Mouse (Mus musculus) heart, adult 2 months (tissue): Measurements from ENCODE around the gene Hdac4. TPM values are rescaled to one million over a fixed set of nuclear protein-coding genes. Genes with fewer than 3 reads are reported as not detected.

Experiments used
- DNase-seq, 2 experiments: peaks; one replicate each; pipeline ENCODE4 v3.0.0; 2021
- H3K27ac ChIP-seq: fragments of 200-600 bp; 2 replicates; pipeline ENCODE4 v1.8.1; 2022
- H3K27me3 ChIP-seq: fragments of 200-500 bp; 2 replicates; pipeline ENCODE4 v1.6.1; 2012; ENCODE audit warnings: mild to moderate bottlenecking, low read length, inconsistent platforms, mixed read lengths; ENCODE audit not compliant: control insufficient read depth, insufficient read depth
- H3K36me3 ChIP-seq: fragments of 200-500 bp; 2 replicates; pipeline ENCODE4 v1.6.1; 2012; ENCODE audit warnings: low read length, inconsistent platforms; ENCODE audit not compliant: control insufficient read depth, insufficient read depth
- H3K4me1 ChIP-seq: fragments of 200-500 bp; 2 replicates; pipeline ENCODE4 v1.6.1; 2011; ENCODE audit warnings: low read length; ENCODE audit not compliant: control insufficient read depth, insufficient read depth
- H3K4me3 ChIP-seq: fragments of 200-600 bp; 2 replicates; pipeline ENCODE4 v1.8.1; 2022
- H3K79me2 ChIP-seq: fragments of 200-500 bp; replicated peaks from 2 replicates; pipeline ENCODE4 v1.6.1; 2012; ENCODE audit warnings: mild to moderate bottlenecking, inconsistent platforms, low read length, moderate library complexity, mixed read lengths; ENCODE audit not compliant: control insufficient read depth, insufficient read depth
- H3K9ac ChIP-seq: fragments of 200-500 bp; 2 replicates; pipeline ENCODE4 v1.6.1; 2012; ENCODE audit warnings: low read depth, mild to moderate bottlenecking, control low read depth, inconsistent platforms, low read length, mixed read lengths
- CTCF ChIP-seq: fragments of 200-600 bp; IDR thresholded peaks from 2 replicates; pipeline ENCODE4 v1.8.1; 2022; ENCODE audit warnings: antibody characterized with exemption, mild to moderate bottlenecking, moderate library complexity
- EP300 ChIP-seq: fragments of 200-500 bp; IDR thresholded peaks from 2 replicates; pipeline ENCODE4 v1.6.1; 2011; ENCODE audit warnings: low read depth, low read length, control low read depth; ENCODE audit not compliant: insufficient read depth
- POLR2A ChIP-seq: fragments of 200-500 bp; IDR thresholded peaks from 2 replicates; pipeline ENCODE4 v1.6.1; 2011; ENCODE audit warnings: mild to moderate bottlenecking, low read depth, low read length, control low read depth; ENCODE audit not compliant: insufficient read depth
- WGBS: fragments of 180-500 bp; shearing (Covaris S2); methylation state at CpG from one replicate; pipeline ENCODE4 v1.1.7; 2018; 5-methylcytosine and 5-hydroxymethylcytosine counted together
- intact Hi-C: fragments of 180-260 bp; cut with DNase I; formaldehyde crosslinking; loops from one replicate; pipeline ENCODE4 v1.15.1; 2025
- polyA plus RNA-seq: library from polyadenylated mRNA; depleted of rRNA; stranded (reverse); fragments of >200 nt; gene quantifications from 2 replicates; pipeline ENCODE4 v1.2.3, GENCODE M21; 2012
- total RNA-seq, 2 experiments: library from RNA; stranded (reverse); gene quantifications; 2 replicates each; pipeline ENCODE4 v1.2.3; 2021

The Hdac4 gene
- total and polyA plus RNA-seq, 3 experiments, result 15.6 to 45.1 (median 41.3) TPM

DNA sequence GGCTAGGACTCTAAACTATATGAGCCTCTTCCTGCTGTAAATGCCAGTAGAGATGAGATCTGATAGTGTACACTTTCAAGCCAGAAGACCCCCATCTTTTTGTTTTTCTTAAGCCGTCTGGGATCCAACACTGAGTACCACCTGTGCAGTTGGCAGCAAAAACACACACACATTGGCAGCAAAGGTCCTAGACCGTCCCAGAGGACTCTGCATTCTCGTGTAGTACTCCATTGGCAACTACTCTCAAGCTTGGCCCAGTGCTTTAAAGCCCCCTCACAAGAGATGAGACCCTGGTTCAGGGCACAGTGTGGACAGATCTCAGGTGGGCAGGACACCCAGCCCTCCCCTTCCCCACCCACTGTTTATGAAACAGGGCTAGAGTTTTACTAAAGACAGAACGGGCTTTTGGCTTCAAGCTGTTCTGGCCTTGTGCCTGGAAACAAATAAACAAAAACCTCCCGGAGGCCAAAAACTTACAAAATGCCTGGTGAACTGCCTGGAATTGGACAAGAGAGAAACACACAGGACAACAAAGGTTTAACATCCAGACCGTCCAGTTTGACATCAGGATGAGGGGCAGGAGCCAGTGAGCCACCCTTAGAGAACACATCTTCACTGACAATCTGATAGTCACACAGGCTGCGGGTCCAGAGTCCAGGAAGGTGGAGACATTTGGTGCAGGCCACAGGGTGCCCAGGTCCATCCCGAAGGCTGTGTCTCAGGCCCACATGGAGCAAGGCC, 292.1 kb downstream of the Hdac4 start:
- no peak overlapping the region for H3K9ac ChIP-seq

DNA sequence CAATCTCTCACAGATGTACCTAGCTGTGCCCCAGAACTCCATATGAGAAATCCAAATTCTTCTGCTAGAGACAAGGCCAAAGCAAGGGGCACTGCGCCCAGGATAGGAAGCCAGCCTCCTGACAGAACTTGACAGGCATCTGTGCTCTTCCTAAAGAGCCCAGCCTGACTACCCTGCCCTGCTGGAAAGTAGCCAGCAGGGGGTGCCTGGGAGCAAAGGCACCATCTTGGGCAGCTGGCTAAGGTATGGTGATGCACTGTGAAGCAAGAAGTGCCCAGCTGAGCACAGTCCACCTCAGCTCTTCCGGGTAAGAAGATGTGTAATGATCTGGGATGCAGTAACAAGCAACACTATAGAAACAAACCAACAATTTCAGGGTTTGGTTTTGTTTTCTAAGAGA, 298.4 kb downstream of the Hdac4 start:
- H3K9ac ChIP-seq, result no peak overlapping the region
- DNase-seq, result no peak
- H3K4me3 ChIP-seq, result no peak overlapping the region
- no peaks in the 10 kb centered on the region for H3K27me3 ChIP-seq
- H3K4me1 ChIP-seq, result no peaks in the 10 kb centered on the region
- no peaks in the 10 kb centered on the region for H3K36me3 ChIP-seq
- 86% methylated on average over 2 of the region's 2 CpGs for WGBS
- H3K27ac ChIP-seq, result no peak overlapping the region
- TF ChIP-seq EP300 (no peak), CTCF (peak; percentile 21; the same call in 1 of the 2 replicates), POLR2A (no peak)
- intact Hi-C loops, result no loop called here
- H3K79me2 ChIP-seq, result no peaks in the 10 kb centered on the region

More for the DNA sequence above, 292.1 kb downstream of the Hdac4 start:
- no peak overlapping the region for H3K27ac ChIP-seq
- no peak for TF ChIP-seq POLR2A
- no peak for TF ChIP-seq EP300
- no peak for TF ChIP-seq CTCF
- H3K27me3 ChIP-seq, result no peaks in the 10 kb centered on the region
- no peaks in the 10 kb centered on the region for H3K79me2 ChIP-seq
- 56% methylated on average over 8 of the region's 8 CpGs for WGBS
- H3K4me3 ChIP-seq, result no peak overlapping the region
- no peaks in the 10 kb centered on the region for H3K4me1 ChIP-seq
- intact Hi-C loops, result no loop called here
- no peaks in the 10 kb centered on the region for H3K36me3 ChIP-seq
- peak in 1 of 2 experiments; percentile 29 for DNase-seq

DNA sequence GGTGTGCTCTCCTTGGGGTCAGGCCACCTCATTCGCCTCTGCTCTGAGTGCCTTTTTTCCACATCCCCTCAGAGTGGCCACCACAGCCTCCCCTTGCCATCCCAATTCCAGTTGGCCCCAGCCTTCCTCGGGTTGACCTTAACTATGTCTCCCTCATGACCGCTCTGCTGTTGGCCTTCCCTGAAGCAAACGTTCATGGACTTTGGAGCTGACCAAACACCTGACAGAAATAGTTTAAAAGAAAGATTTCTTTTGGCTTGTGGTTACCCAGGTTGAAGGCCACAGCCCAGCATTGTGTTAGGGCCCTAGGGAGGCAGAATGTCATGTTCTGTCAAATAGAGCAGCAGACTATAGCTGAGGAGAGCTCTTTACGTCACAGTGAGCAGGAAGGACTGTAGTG, 301.2 kb downstream of the Hdac4 start:
- WGBS, result 75% methylated on average over 5 of the region's 5 CpGs

DNA sequence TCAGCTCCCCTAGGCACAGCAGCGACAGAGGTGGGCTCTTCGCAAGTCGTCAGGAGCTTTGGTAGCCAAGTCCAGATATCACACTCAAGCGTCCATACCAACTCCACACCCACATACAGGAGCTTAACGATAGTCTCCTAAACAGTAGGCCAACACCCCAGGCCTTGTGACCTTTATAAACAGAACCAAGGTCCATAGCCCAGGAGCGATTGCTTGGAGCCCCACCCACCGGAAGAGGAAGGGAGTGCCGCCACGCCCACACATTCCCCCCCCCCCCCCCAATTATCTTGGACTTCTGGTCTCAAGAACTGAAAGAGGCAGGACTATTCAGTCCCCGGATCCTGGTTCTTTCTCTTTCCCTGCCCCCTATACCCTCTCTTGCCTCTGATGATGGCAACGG, 301.9 kb downstream of the Hdac4 start:
- no peak overlapping the region for H3K27ac ChIP-seq
- no peaks in the 10 kb centered on the region for H3K36me3 ChIP-seq
- H3K79me2 ChIP-seq, result no peaks in the 10 kb centered on the region
- DNase-seq, result no peak
- intact Hi-C loops, result no loop called here
- no peak overlapping the region for H3K9ac ChIP-seq
- WGBS, result 81% methylated on average over 11 of the region's 11 CpGs
- no peaks in the 10 kb centered on the region for H3K27me3 ChIP-seq
- TF ChIP-seq EP300 (no peak), CTCF (no peak), POLR2A (no peak)
- H3K4me3 ChIP-seq, result no peak overlapping the region
- no peaks in the 10 kb centered on the region for H3K4me1 ChIP-seq

More for the DNA sequence above, 301.2 kb downstream of the Hdac4 start:
- H3K4me1 ChIP-seq, result no peaks in the 10 kb centered on the region
- H3K36me3 ChIP-seq, result no peaks in the 10 kb centered on the region
- no peaks in the 10 kb centered on the region for H3K27me3 ChIP-seq
- H3K27ac ChIP-seq, result no peak overlapping the region
- H3K4me3 ChIP-seq, result no peak overlapping the region
- H3K79me2 ChIP-seq, result no peaks in the 10 kb centered on the region
- TF ChIP-seq EP300, result no peak
- TF ChIP-seq CTCF, result no peak
- no peak for TF ChIP-seq POLR2A
- no peak overlapping the region for H3K9ac ChIP-seq
- DNase-seq, result no peak
- intact Hi-C loops, result no loop called here

DNA sequence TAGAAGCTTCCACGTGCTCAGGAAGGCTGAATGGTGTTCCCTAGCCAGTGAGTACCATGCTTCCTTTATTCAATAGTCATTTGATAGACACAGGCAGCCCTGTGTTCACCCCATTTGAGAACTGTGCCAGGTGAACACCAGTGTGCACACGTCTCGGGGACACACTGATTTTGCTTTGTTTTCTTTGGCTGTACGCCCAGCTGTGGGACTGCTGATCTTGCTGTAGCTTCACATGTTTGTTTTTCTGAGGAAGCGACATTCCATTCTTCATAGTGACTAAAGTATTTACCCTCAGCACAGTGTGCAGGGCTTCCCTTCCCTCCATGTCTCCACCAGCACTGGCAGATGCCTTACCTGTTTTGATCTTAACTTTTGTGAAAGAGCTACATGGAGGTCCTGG, 312.4 kb downstream of the Hdac4 start:
- Histone ChIP-seq H3K4me1 (peaks cover 2% of the 10 kb centered on the region; the same call in 1 of the 2 replicates), H3K79me2 (no peaks in the 10 kb centered on the region), H3K27ac (no peak overlapping the region), H3K4me3 (no peak overlapping the region), H3K9ac (no peak overlapping the region), H3K36me3 (no peaks in the 10 kb centered on the region), H3K27me3 (no peaks in the 10 kb centered on the region)
- WGBS, result 34% methylated on average over 5 of the region's 5 CpGs
- intact Hi-C loops, result no loop called here
- no peak for DNase-seq
- TF ChIP-seq CTCF, result no peak

DNA sequence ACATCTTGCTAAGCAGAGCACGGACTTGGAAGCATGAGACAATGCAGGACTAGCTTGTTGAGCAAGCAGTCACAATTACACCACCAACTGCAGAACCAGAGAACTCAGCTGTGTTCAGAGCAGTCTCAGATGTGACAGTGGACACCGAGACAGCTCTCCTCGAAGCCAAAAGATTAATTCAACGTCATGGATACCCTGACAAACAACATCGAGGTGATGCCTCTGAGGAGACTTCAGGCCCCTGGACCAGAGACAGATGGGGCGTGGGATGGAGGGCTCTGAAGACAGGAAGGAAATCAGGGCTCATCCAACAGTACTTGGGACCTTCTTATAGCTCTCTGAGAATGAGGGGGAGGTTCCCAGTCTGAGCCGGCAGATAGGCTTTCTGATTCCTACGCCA, 314.6 kb downstream of the Hdac4 start:
- Histone ChIP-seq H3K4me3 (no peak overlapping the region), H3K27me3 (no peaks in the 10 kb centered on the region), H3K36me3 (no peaks in the 10 kb centered on the region), H3K27ac (no peak overlapping the region), H3K79me2 (no peaks in the 10 kb centered on the region), H3K9ac (no peak overlapping the region), H3K4me1 (peaks cover 2% of the 10 kb centered on the region; the same call in 1 of the 2 replicates)
- intact Hi-C loops, result no loop called here
- no peak for DNase-seq
- WGBS, result 51% methylated on average over 8 of the region's 8 CpGs
- TF ChIP-seq CTCF (no peak), EP300 (no peak), POLR2A (no peak)
